Mouse (Mus musculus): ENCODE data around the gene Cdh13. TPM values are rescaled to one million over a fixed set of nuclear protein-coding genes. Genes with fewer than 3 reads are reported as not detected.

Gene Cdh13
- polyA plus RNA-seq, 2 experiments, result 9.3 to 25.2 TPM

- Histone ChIP-seq H3K9me3 (ENCODE audit: control insufficient read depth, low read length) (no peaks in the 10 kb centered on the region), H3K27me3 (ENCODE audit: control insufficient read depth, insufficient read depth, low read length) (no peaks in the 10 kb centered on the region), H3K36me3 (ENCODE audit: control insufficient read depth, insufficient read depth, low read length) (no peaks in the 10 kb centered on the region), H3K9ac (ENCODE audit: low read depth, low read length, severe bottlenecking) (no peak overlapping the region), H3K4me1 (ENCODE audit: control insufficient read depth, insufficient read depth, low read length) (no peaks in the 10 kb centered on the region), H3K27ac (replicated peaks; ENCODE audit: low read depth, low read length) (no peak overlapping the region), H3K4me2 (replicated peaks; ENCODE audit: low read depth, low read length, severe bottlenecking) (no peak overlapping the region), H3K4me3 (replicated peaks; ENCODE audit: low read length) (no peak overlapping the region)
- 81% methylated on average over 2 of the region's 2 CpGs for WGBS
- DNase-seq (ENCODE audit: low spot score) (no peak), ATAC-seq (ENCODE audit: low FRiP score, low read depth) (no peak)
- no peak for TF ChIP-seq POLR2A (IDR thresholded peaks at IDR 0.05; ENCODE audit: borderline replicate concordance, extremely low read depth, insufficient read depth, insufficient read length)
These were observed 755.8 kb downstream of the Cdh13 start for GRCm38 (mm10) chr8:119039358-119039757.

GRCm38 (mm10) chr8:119057876-119058275 is 774.3 kb downstream of the Cdh13 start:
- ATAC-seq (ENCODE audit: low FRiP score, low read depth) (no peak), DNase-seq (ENCODE audit: low spot score) (no peak)
- Histone ChIP-seq H3K4me1 (ENCODE audit: control insufficient read depth, insufficient read depth, low read length) (no peaks in the 10 kb centered on the region), H3K36me3 (ENCODE audit: control insufficient read depth, insufficient read depth, low read length) (no peaks in the 10 kb centered on the region), H3K9ac (ENCODE audit: low read depth, low read length, severe bottlenecking) (no peak overlapping the region), H3K27ac (replicated peaks; ENCODE audit: low read depth, low read length) (no peak overlapping the region), H3K4me3 (replicated peaks; ENCODE audit: low read length) (no peak overlapping the region), H3K27me3 (ENCODE audit: control insufficient read depth, insufficient read depth, low read length) (no peaks in the 10 kb centered on the region), H3K4me2 (replicated peaks; ENCODE audit: low read depth, low read length, severe bottlenecking) (no peak overlapping the region), H3K9me3 (ENCODE audit: control insufficient read depth, low read length) (no peaks in the 10 kb centered on the region)
- no peak for TF ChIP-seq POLR2A (IDR thresholded peaks at IDR 0.05; ENCODE audit: borderline replicate concordance, extremely low read depth, insufficient read depth, insufficient read length)
- WGBS, result 63% methylated on average over 5 of the region's 5 CpGs

- H3K9me3 ChIP-seq (ENCODE audit: control insufficient read depth, low read length), result no peaks in the 10 kb centered on the region
- TF ChIP-seq POLR2A (IDR thresholded peaks at IDR 0.05; ENCODE audit: borderline replicate concordance, extremely low read depth, insufficient read depth, insufficient read length), result no peak
- H3K4me2 ChIP-seq (replicated peaks; ENCODE audit: low read depth, low read length, severe bottlenecking), result no peak overlapping the region
- H3K4me3 ChIP-seq (replicated peaks; ENCODE audit: low read length), result no peak overlapping the region
- DNase-seq (ENCODE audit: low spot score) (no peak), ATAC-seq (ENCODE audit: low FRiP score, low read depth) (no peak)
- no peaks in the 10 kb centered on the region for H3K4me1 ChIP-seq (ENCODE audit: control insufficient read depth, insufficient read depth, low read length)
- no peaks in the 10 kb centered on the region for H3K36me3 ChIP-seq (ENCODE audit: control insufficient read depth, insufficient read depth, low read length)
- no peak overlapping the region for H3K27ac ChIP-seq (replicated peaks; ENCODE audit: low read depth, low read length)
- WGBS, result 71% methylated on average over 12 of the region's 12 CpGs
- H3K27me3 ChIP-seq (ENCODE audit: control insufficient read depth, insufficient read depth, low read length), result no peaks in the 10 kb centered on the region
- H3K9ac ChIP-seq (ENCODE audit: low read depth, low read length, severe bottlenecking), result no peak overlapping the region
These were observed 778.1 kb downstream of the Cdh13 start for GRCm38 (mm10) chr8:119061671-119062070.

GRCm38 (mm10) chr8:119064523-119064922 is 781.0 kb downstream of the Cdh13 start:
- no peak for TF ChIP-seq POLR2A (IDR thresholded peaks at IDR 0.05; ENCODE audit: borderline replicate concordance, extremely low read depth, insufficient read depth, insufficient read length)
- no peaks in the 10 kb centered on the region for H3K27me3 ChIP-seq (ENCODE audit: control insufficient read depth, insufficient read depth, low read length)
- no peak overlapping the region for H3K9ac ChIP-seq (ENCODE audit: low read depth, low read length, severe bottlenecking)
- no peaks in the 10 kb centered on the region for H3K4me1 ChIP-seq (ENCODE audit: control insufficient read depth, insufficient read depth, low read length)
- DNase-seq (ENCODE audit: low spot score), result peak; percentile 50
- ATAC-seq (ENCODE audit: low FRiP score, low read depth), result no peak
- 19% methylated on average over 11 of the region's 11 CpGs for WGBS
- no peak overlapping the region for H3K27ac ChIP-seq (replicated peaks; ENCODE audit: low read depth, low read length)
- no peaks in the 10 kb centered on the region for H3K36me3 ChIP-seq (ENCODE audit: control insufficient read depth, insufficient read depth, low read length)
- no peaks in the 10 kb centered on the region for H3K9me3 ChIP-seq (ENCODE audit: control insufficient read depth, low read length)
- no peak overlapping the region for H3K4me3 ChIP-seq (replicated peaks; ENCODE audit: low read length)
- no peak overlapping the region for H3K4me2 ChIP-seq (replicated peaks; ENCODE audit: low read depth, low read length, severe bottlenecking)

- DNase-seq (ENCODE audit: low spot score), result no peak
- 77% methylated on average over 6 of the region's 6 CpGs for WGBS
- no peaks in the 10 kb centered on the region for H3K9me3 ChIP-seq (ENCODE audit: control insufficient read depth, low read length)
- no peak overlapping the region for H3K27ac ChIP-seq (replicated peaks; ENCODE audit: low read depth, low read length)
- TF ChIP-seq POLR2A (IDR thresholded peaks at IDR 0.05; ENCODE audit: borderline replicate concordance, extremely low read depth, insufficient read depth, insufficient read length), result no peak
- H3K36me3 ChIP-seq (ENCODE audit: control insufficient read depth, insufficient read depth, low read length), result no peaks in the 10 kb centered on the region
- no peaks in the 10 kb centered on the region for H3K27me3 ChIP-seq (ENCODE audit: control insufficient read depth, insufficient read depth, low read length)
- H3K4me3 ChIP-seq (replicated peaks; ENCODE audit: low read length), result no peak overlapping the region
- no peak for ATAC-seq (ENCODE audit: low FRiP score, low read depth)
- no peaks in the 10 kb centered on the region for H3K4me1 ChIP-seq (ENCODE audit: control insufficient read depth, insufficient read depth, low read length)
- no peak overlapping the region for H3K4me2 ChIP-seq (replicated peaks; ENCODE audit: low read depth, low read length, severe bottlenecking)
- no peak overlapping the region for H3K9ac ChIP-seq (ENCODE audit: low read depth, low read length, severe bottlenecking)
These were observed 788.8 kb downstream of the Cdh13 start for GRCm38 (mm10) chr8:119072291-119072690.

- no peaks in the 10 kb centered on the region for H3K27me3 ChIP-seq (ENCODE audit: control insufficient read depth, insufficient read depth, low read length)
- no peak overlapping the region for H3K4me2 ChIP-seq (replicated peaks; ENCODE audit: low read depth, low read length, severe bottlenecking)
- no peak for TF ChIP-seq POLR2A (IDR thresholded peaks at IDR 0.05; ENCODE audit: borderline replicate concordance, extremely low read depth, insufficient read depth, insufficient read length)
- H3K27ac ChIP-seq (replicated peaks; ENCODE audit: low read depth, low read length), result no peak overlapping the region
- no peak overlapping the region for H3K4me3 ChIP-seq (replicated peaks; ENCODE audit: low read length)
- H3K36me3 ChIP-seq (ENCODE audit: control insufficient read depth, insufficient read depth, low read length), result no peaks in the 10 kb centered on the region
- DNase-seq (ENCODE audit: low spot score), result no peak
- H3K9ac ChIP-seq (ENCODE audit: low read depth, low read length, severe bottlenecking), result no peak overlapping the region
- no peak for ATAC-seq (ENCODE audit: low FRiP score, low read depth)
- 81% methylated on average over 8 of the region's 8 CpGs for WGBS
- no peaks in the 10 kb centered on the region for H3K9me3 ChIP-seq (ENCODE audit: control insufficient read depth, low read length)
- H3K4me1 ChIP-seq (ENCODE audit: control insufficient read depth, insufficient read depth, low read length), result no peaks in the 10 kb centered on the region
These were observed 801.5 kb downstream of the Cdh13 start for GRCm38 (mm10) chr8:119085022-119085421.

All from limb, embryonic 14.5 days (tissue).